Comparison of ENCODE assay signal across 21 mouse cellular contexts in genomic region chr7:40245188-40245587, GRCm38 (mm10).
"Had no signal": no experiment of that assay in that cellular context is flagged by ENCODE, and none has a peak within 500 bp of the region (broad histone marks: within the 10 kb centered on the region; RNA-seq: fewer than 3 reads in every experiment).

No protein-coding gene starts in this region.

- H3K36me3 ChIP-seq: liver, embryonic 13.5 days; liver, embryonic 15.5 days; lung, embryonic 15.5 days; midbrain, embryonic 13.5 days; neural tube, embryonic 13.5 days had no signal

- H3K4me2 ChIP-seq: liver, embryonic 13.5 days; liver, embryonic 15.5 days; lung, embryonic 15.5 days; midbrain, embryonic 11.5 days; midbrain, embryonic 13.5 days; neural tube, embryonic 13.5 days had no signal

- H3K9ac ChIP-seq: liver, embryonic 13.5 days; liver, embryonic 15.5 days; liver, postnatal 0 days; lung, embryonic 15.5 days; midbrain, embryonic 13.5 days; neural tube, embryonic 13.5 days had no signal

- DNase-seq: liver, embryonic 13.5 days; liver, postnatal 0 days; lung, adult 2 months; lung, postnatal 14 days; lung, postnatal 36 days; retina, postnatal 1 day; right cerebral cortex, adult 18-20 months; right cerebral cortex, postnatal 25 days; right cerebral cortex, postnatal 4 days; spleen, adult 18-20 months; thymus, adult 18-20 months; thymus, postnatal 14 days; thymus, postnatal 36 days had no signal

- H3K27ac ChIP-seq: liver, embryonic 13.5 days; liver, embryonic 15.5 days; lung, embryonic 15.5 days; macrophage; midbrain, embryonic 13.5 days; neural tube, embryonic 13.5 days had no signal

- ATAC-seq: liver, postnatal 0 days; lung, postnatal 0 days; midbrain, embryonic 13.5 days; midbrain, embryonic 16.5 days had no signal

- H3K4me3 ChIP-seq: liver, embryonic 13.5 days; liver, embryonic 15.5 days; lung, embryonic 15.5 days; midbrain, embryonic 13.5 days; neural tube, embryonic 13.5 days had no signal

- H3K9me3 ChIP-seq: liver, embryonic 13.5 days; liver, embryonic 15.5 days; lung, embryonic 15.5 days; midbrain, embryonic 13.5 days; neural tube, embryonic 13.5 days had no signal

- H3K27me3 ChIP-seq: liver, embryonic 13.5 days; liver, embryonic 15.5 days; lung, embryonic 15.5 days; midbrain, embryonic 13.5 days; neural tube, embryonic 13.5 days had no signal

- H3K4me1 ChIP-seq: liver, embryonic 13.5 days; liver, embryonic 15.5 days; lung, embryonic 15.5 days; midbrain, embryonic 13.5 days; neural tube, embryonic 13.5 days had no signal
